Mouse (Mus musculus) bone marrow macrophage, adult 2 months (primary cell): ENCODE measurements around the gene Ebi3. TPM values are rescaled to one million over a fixed set of nuclear protein-coding genes. Genes with fewer than 3 reads are reported as not detected.

Source experiments
- H3K27ac ChIP-seq: 2 replicates; pipeline ENCODE4 v1.5.1; 2012; ENCODE audit warnings: low read depth, low read length; ENCODE audit not compliant: insufficient read depth
- H3K4me1 ChIP-seq: 2 replicates; pipeline ENCODE4 v1.6.1; 2012; ENCODE audit warnings: low read length; ENCODE audit not compliant: control insufficient read depth, insufficient read depth
- H3K4me3 ChIP-seq: 2 replicates; pipeline ENCODE4 v1.5.1; 2012; ENCODE audit warnings: mild to moderate bottlenecking, low read length, moderate library complexity; ENCODE audit not compliant: insufficient read depth
- CTCF ChIP-seq: IDR thresholded peaks from 2 replicates; pipeline ENCODE4 v1.5.1; 2012; ENCODE audit warnings: low read depth, mild to moderate bottlenecking, low read length, moderate library complexity
- POLR2A ChIP-seq: IDR thresholded peaks from 2 replicates; pipeline ENCODE4 v1.6.1; 2012; ENCODE audit warnings: mild to moderate bottlenecking, low read depth, low read length, borderline replicate concordance
- polyA plus RNA-seq: library from polyadenylated mRNA; stranded (reverse); fragments of >200 nt; gene quantifications from 2 replicates; pipeline ENCODE4 v1.2.4, GENCODE M21; 2012; ENCODE audit not compliant: missing spikeins, insufficient read depth, insufficient read length

The Ebi3 gene
- polyA plus RNA-seq, 1 experiment = 214 TPM

GRCm38 (mm10) chr17:55957726-55958583 is 5.5 kb downstream of the Ebi3 start:
- H3K4me1 ChIP-seq = peaks cover 38% of the 10 kb centered on the region
- H3K4me3 ChIP-seq = peak overlapping the region; percentile 88
- H3K27ac ChIP-seq = peak overlapping the region; percentile 95
- no peak for TF ChIP-seq CTCF
- no peak for TF ChIP-seq POLR2A

DNA sequence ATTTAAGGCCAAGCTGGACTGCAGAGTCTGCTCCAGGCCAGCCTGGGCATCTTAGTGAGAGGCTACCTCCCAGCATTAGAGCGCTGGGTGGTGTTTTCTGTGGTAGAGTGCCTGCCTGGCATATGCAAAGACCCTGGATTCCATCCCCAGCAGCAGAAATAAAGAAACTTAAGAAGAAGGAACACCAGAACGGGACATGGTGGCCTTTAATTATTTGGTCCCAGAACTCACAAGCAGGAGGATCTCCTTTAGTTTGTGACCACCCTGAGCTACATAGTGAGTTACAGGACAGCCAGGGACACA is 6.1 kb downstream of the Ebi3 start:
- Histone ChIP-seq H3K4me1 (peaks cover 35% of the 10 kb centered on the region), H3K27ac (peak overlapping the region; percentile 95)

GRCm38 (mm10) chr17:55958918-55959728 is 6.7 kb downstream of the Ebi3 start, which contains the start of gene Yju2:
TSS of gene Yju2 (plus strand) at chr17:55959099.
- Histone ChIP-seq H3K27ac (peak within 1 kb of the TSS; percentile 95), H3K4me1 (peaks cover 30% of the 10 kb centered on the region)
- TF ChIP-seq POLR2A (no peak), CTCF (no peak)

More for the DNA sequence above, 6.1 kb downstream of the Ebi3 start:
- peak overlapping the region; percentile 88 for H3K4me3 ChIP-seq
- no peak for TF ChIP-seq CTCF
- TF ChIP-seq POLR2A = no peak

GRCm38 (mm10) chr17:55959946-55960740 is 7.7 kb downstream of the Ebi3 start:
- H3K27ac ChIP-seq = peak overlapping the region; percentile 33

More at GRCm38 (mm10) chr17:55958918-55959728, 6.7 kb downstream of the Ebi3 start, which contains the start of gene Yju2:
- peak within 1 kb of the TSS; percentile 88 for H3K4me3 ChIP-seq

DNA sequence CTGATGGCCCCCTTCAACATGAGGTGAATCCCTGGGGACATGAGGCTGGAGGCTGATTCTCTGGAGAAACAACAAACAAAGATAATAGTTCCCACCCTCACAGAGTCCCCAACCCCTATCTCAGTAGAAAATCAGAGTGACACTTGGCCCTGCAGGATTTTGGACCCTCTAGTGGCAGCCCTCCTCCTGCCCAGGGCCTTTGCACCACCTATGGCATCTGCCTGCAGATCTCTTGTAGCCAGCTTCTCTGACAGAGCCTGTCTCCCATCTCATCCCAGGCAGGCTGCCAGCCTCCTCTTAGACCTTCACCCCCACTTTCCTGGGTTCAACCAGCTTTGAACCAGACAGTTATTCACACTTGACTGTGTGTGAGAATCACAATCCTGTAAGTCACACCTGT is 8.4 kb downstream of the Ebi3 start:
- H3K4me1 ChIP-seq = peaks cover 29% of the 10 kb centered on the region

More at GRCm38 (mm10) chr17:55959946-55960740, 7.7 kb downstream of the Ebi3 start:
- no peak for TF ChIP-seq CTCF
- no peak for TF ChIP-seq POLR2A
- Histone ChIP-seq H3K4me1 (peaks cover 29% of the 10 kb centered on the region), H3K4me3 (peak overlapping the region; percentile 59)

DNA sequence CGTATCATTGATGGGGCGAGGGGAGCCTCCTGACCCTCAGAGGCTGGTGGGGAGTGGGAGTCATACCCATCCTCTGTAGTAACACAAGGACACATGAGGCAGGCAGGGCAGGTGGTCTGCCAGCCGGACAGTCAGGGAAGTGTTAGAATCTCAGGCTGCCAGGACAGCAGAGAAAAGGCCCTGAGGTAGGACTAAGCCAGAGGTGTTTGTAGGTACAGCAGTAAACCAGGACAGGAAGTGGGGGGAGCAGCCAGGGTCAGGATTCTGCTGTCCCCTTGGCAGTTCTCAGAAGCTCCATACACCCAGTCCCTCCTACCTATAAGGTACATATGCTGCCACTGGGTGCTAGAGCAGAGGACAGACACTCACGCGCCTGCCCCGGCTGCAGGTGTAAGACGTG is 9.2 kb downstream of the Ebi3 start:
- Histone ChIP-seq H3K4me3 (no peak overlapping the region), H3K27ac (no peak overlapping the region), H3K4me1 (peaks cover 29% of the 10 kb centered on the region)
- no peak for TF ChIP-seq CTCF
- TF ChIP-seq POLR2A = no peak

More for the DNA sequence above, 8.4 kb downstream of the Ebi3 start:
- H3K4me3 ChIP-seq = no peak overlapping the region
- H3K27ac ChIP-seq = no peak overlapping the region
- TF ChIP-seq CTCF = no peak
- TF ChIP-seq POLR2A = no peak

GRCm38 (mm10) chr17:55963171-55963570 is 10.7 kb downstream of the Ebi3 start:
- TF ChIP-seq CTCF (no peak), POLR2A (no peak)
- Histone ChIP-seq H3K4me1 (peaks cover 26% of the 10 kb centered on the region), H3K27ac (peak overlapping the region; percentile 69), H3K4me3 (peak overlapping the region; percentile 35)

- Histone ChIP-seq H3K4me3 (no peak overlapping the region), H3K27ac (no peak overlapping the region), H3K4me1 (peaks cover 26% of the 10 kb centered on the region)
- TF ChIP-seq CTCF = no peak
- no peak for TF ChIP-seq POLR2A
These were observed 12.1 kb downstream of the Ebi3 start for GRCm38 (mm10) chr17:55964496-55964895.

DNA sequence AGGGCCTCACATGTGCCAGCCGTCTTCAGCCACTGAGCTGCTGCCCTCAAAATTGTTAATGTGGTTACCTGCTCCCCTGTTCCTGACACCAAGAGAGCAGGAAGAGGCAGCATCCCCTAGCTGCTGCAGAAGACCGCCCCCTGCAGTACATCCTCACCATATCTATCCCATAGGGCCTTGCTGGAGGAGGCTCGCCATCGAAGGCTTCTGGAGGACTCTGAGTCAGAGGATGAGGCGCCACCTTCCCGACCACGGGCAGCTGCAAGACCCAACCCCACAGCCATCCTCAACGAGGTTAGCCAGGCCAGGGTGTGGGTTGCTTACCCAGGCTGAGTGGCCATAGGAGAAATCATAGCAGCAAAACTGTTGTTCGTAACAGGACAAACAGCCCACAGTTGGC is 12.6 kb downstream of the Ebi3 start:
- Histone ChIP-seq H3K4me1 (peaks cover 23% of the 10 kb centered on the region), H3K27ac (no peak overlapping the region), H3K4me3 (no peak overlapping the region)
- TF ChIP-seq POLR2A (no peak), CTCF (no peak)
